Mouse (Mus musculus) layer of hippocampus, adult 2 months (tissue): ENCODE results near the gene Scly. TPM values are rescaled to one million over a fixed set of nuclear protein-coding genes. Genes with fewer than 3 reads are reported as not detected.

Experiments used
- DNase-seq, 2 experiments: peaks; one replicate each; pipeline ENCODE4 v3.0.0; 2022; ENCODE audit warnings: low spot score in 2 of 2
- H3K27ac ChIP-seq: fragments of 200-600 bp; 2 replicates; pipeline ENCODE4 v1.8.1; 2022
- H3K4me3 ChIP-seq: fragments of 200-600 bp; 2 replicates; pipeline ENCODE4 v1.8.1; 2022; ENCODE audit warnings: mild to moderate bottlenecking
- CTCF ChIP-seq: fragments of 200-600 bp; conservative IDR thresholded peaks from 2 replicates; pipeline ENCODE4 v1.8.1; 2022; ENCODE audit warnings: antibody characterized with exemption, mild to moderate bottlenecking, moderate library complexity
- long read RNA-seq, 2 experiments: library from polyadenylated mRNA; stranded (forward); transcript quantifications; one replicate each; pipeline ENCODE4 v2.0.0; 2021; ENCODE audit warnings: borderline mapping rate in 2 of 2
- total RNA-seq, 2 experiments: library from RNA; stranded (reverse); gene quantifications; 2 replicates each; pipeline ENCODE4 v1.2.3; 2021

Gene Scly
- 10 to 100 TPM; 21.1 to 21.7 TPM for total RNA-seq
- long read RNA-seq, experiment 1, partial matches to known transcripts, result 1 of 8 reads
- long read RNA-seq, experiment 1, other reads (novel, unspliced or antisense), result 3 of 8 reads
- long read RNA-seq, experiment 2, transcript Scly-201 (12 exons, 2,202 nt), result major isoform, 7 of 11 reads
- long read RNA-seq, experiment 2, partial matches to known transcripts, result 2 of 11 reads
- long read RNA-seq, experiment 2, other reads (novel, unspliced or antisense), result 1 of 11 reads

GRCm38 (mm10) chr1:91297799-91298744 lies at the start of gene Scly:
TSS of gene Scly (plus strand) at chr1:91298338.
- peak within 1 kb of the TSS; percentile 98 for H3K4me3 ChIP-seq
- H3K27ac ChIP-seq, result peak within 1 kb of the TSS; percentile 66
- peak; percentile 59 for TF ChIP-seq CTCF
- DNase-seq, result peak; percentile 95 to 97

GRCm38 (mm10) chr1:91248970-91249369 lies 49.2 kb upstream of the Scly start:
- no peak for DNase-seq
- no peak for TF ChIP-seq CTCF
- H3K4me3 ChIP-seq, result no peak overlapping the region
- H3K27ac ChIP-seq, result no peak overlapping the region

GRCm38 (mm10) chr1:91249564-91250414 lies 48.3 kb upstream of the Scly start, which contains the start of gene Ube2f:
TSS of gene Ube2f (plus strand) at chr1:91250304.
- Histone ChIP-seq H3K27ac (peak within 1 kb of the TSS; percentile 94), H3K4me3 (peak within 1 kb of the TSS; percentile 91)
- peak; percentile 72 for TF ChIP-seq CTCF
- peak; percentile 93 to 97 for DNase-seq

GRCm38 (mm10) chr1:91250415-91251147 lies 47.6 kb upstream of the Scly start:
- DNase-seq, result peak in 1 of 2 experiments; percentile 18
- TF ChIP-seq CTCF, result no peak
- H3K4me3 ChIP-seq, result peak overlapping the region; percentile 91
- peak overlapping the region; percentile 94 for H3K27ac ChIP-seq

- Histone ChIP-seq H3K4me3 (peak overlapping the region; percentile 91), H3K27ac (peak overlapping the region; percentile 94)
- no peak for DNase-seq
- TF ChIP-seq CTCF, result no peak
Measured at GRCm38 (mm10) chr1:91251148-91251650, 46.9 kb upstream of the Scly start.

GRCm38 (mm10) chr1:91251927-91252326 lies 46.2 kb upstream of the Scly start:
- DNase-seq, result no peak
- peak; percentile 55 for TF ChIP-seq CTCF
- H3K27ac ChIP-seq, result no peak overlapping the region
- H3K4me3 ChIP-seq, result peak overlapping the region; percentile 91

- Histone ChIP-seq H3K4me3 (no peak overlapping the region), H3K27ac (no peak overlapping the region)
- no peak for DNase-seq
- no peak for TF ChIP-seq CTCF
Measured at GRCm38 (mm10) chr1:91257918-91258317, 40.2 kb upstream of the Scly start.

GRCm38 (mm10) chr1:91259794-91260193 lies 38.3 kb upstream of the Scly start:
- TF ChIP-seq CTCF, result no peak
- no peak overlapping the region for H3K4me3 ChIP-seq
- H3K27ac ChIP-seq, result no peak overlapping the region
- DNase-seq, result no peak

- DNase-seq, result no peak
- Histone ChIP-seq H3K27ac (no peak overlapping the region), H3K4me3 (no peak overlapping the region)
- no peak for TF ChIP-seq CTCF
Measured at GRCm38 (mm10) chr1:91262508-91262907, 35.6 kb upstream of the Scly start.

- TF ChIP-seq CTCF, result no peak
- no peak overlapping the region for H3K4me3 ChIP-seq
- DNase-seq, result no peak
- H3K27ac ChIP-seq, result no peak overlapping the region
Measured at GRCm38 (mm10) chr1:91272260-91272659, 25.9 kb upstream of the Scly start.

- Histone ChIP-seq H3K27ac (no peak overlapping the region), H3K4me3 (no peak overlapping the region)
- no peak for DNase-seq
- no peak for TF ChIP-seq CTCF
Measured at GRCm38 (mm10) chr1:91276581-91276980, 21.6 kb upstream of the Scly start.

GRCm38 (mm10) chr1:91277480-91277879 lies 20.7 kb upstream of the Scly start:
- no peak for DNase-seq
- Histone ChIP-seq H3K4me3 (no peak overlapping the region), H3K27ac (no peak overlapping the region)
- TF ChIP-seq CTCF, result no peak
